ENCODE assay signal across 8 mouse cellular contexts in the genomic region with DNA sequence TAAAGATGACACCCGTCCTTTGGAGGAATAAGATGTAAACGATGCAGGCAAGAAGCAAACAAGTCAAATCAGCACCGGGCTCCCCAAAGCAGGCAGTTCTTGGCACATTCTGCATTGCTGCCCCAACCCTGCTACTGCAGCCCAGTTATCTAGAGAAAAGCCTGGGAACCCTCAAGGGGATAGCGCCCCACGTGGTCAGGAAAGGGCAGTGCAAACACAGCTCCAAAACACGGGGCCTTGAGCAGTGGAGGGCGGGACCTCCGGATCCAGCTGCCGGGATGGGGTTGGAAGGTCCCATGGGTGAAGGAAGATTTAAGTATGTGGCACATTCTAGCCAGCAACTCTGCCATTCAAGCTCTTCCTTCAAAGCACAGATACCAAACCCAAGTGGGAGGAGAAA.
DNase-seq lines count a peak whose midpoint lies in the region; ATAC-seq and TF ChIP-seq lines count a peak whose summit lies in the region.

No protein-coding gene starts in this region.

- no peaks in the 10 kb centered on the region for H3K79me2 ChIP-seq in C2C12 (ENCODE audit: control insufficient read depth, insufficient read depth)
- H3K79me2 ChIP-seq in MEL (ENCODE audit: control insufficient read depth, insufficient read depth, low read length, poor library complexity), result no peaks in the 10 kb centered on the region

- TF ChIP-seq RAD21 in MEL (IDR thresholded peaks at IDR 0.05; ENCODE audit: low read depth, low read length), result peak; percentile 22

- TF ChIP-seq POLR2A in MEL (IDR thresholded peaks at IDR 0.05; ENCODE audit: control insufficient read depth in 1 of 2, insufficient read depth in 1 of 2, low read depth in 1 of 2, low read length in 2 of 2, poor library complexity in 1 of 2), result no peak

- no peaks in the 10 kb centered on the region for H3K4me1 ChIP-seq in kidney, embryonic 16.5 days (ENCODE audit: insufficient read depth, low read length)
- H3K4me1 ChIP-seq in MEL (ENCODE audit: control insufficient read depth in 1 of 2, insufficient read depth in 2 of 2, low read length in 2 of 2), result no peaks in the 10 kb centered on the region
- no peaks in the 10 kb centered on the region for H3K4me1 ChIP-seq in liver, postnatal 0 days (ENCODE audit: insufficient read depth)

- H3K4me2 ChIP-seq in kidney, embryonic 16.5 days (replicated peaks; ENCODE audit: low read depth, low read length), result no peak overlapping the region
- H3K4me2 ChIP-seq in liver, postnatal 0 days (ENCODE audit: low read depth, low read length), result no peak overlapping the region

- H3K36me3 ChIP-seq in kidney, embryonic 16.5 days (ENCODE audit: insufficient read depth, low read length), result no peaks in the 10 kb centered on the region
- H3K36me3 ChIP-seq in C2C12 (ENCODE audit: control insufficient read depth, insufficient read depth) (no peaks in the 10 kb centered on the region), MEL (ENCODE audit: control insufficient read depth in 1 of 2, insufficient read depth in 2 of 2, low read length in 2 of 2) (no peaks in the 10 kb centered on the region)
- H3K36me3 ChIP-seq in liver, postnatal 0 days (replicated peaks; ENCODE audit: insufficient read depth, low read length), result no peaks in the 10 kb centered on the region

- no peak overlapping the region for H3ac ChIP-seq in C2C12 (ENCODE audit: control insufficient read depth, insufficient read length, low read depth)

- no peak overlapping the region for H3K9ac ChIP-seq in kidney, embryonic 16.5 days (replicated peaks; ENCODE audit: low read length)
- H3K9ac ChIP-seq in MEL (ENCODE audit: control insufficient read depth, low read depth, low read length, poor library complexity, severe bottlenecking), result no peak overlapping the region
- H3K9ac ChIP-seq in liver, postnatal 0 days (replicated peaks), result no peak overlapping the region

- H3K27me3 ChIP-seq in kidney, embryonic 16.5 days (ENCODE audit: insufficient read depth, low read length), result no peaks in the 10 kb centered on the region
- H3K27me3 ChIP-seq in C2C12 (ENCODE audit: control insufficient read depth, insufficient read depth, insufficient read length) (peaks cover 21% of the 10 kb centered on the region), MEL (ENCODE audit: control insufficient read depth in 1 of 2, insufficient read depth in 2 of 2, low read length in 2 of 2) (no peaks in the 10 kb centered on the region; a peak in 1 of 4 replicates)
- no peaks in the 10 kb centered on the region for H3K27me3 ChIP-seq in liver, postnatal 0 days (ENCODE audit: insufficient read depth, low read length)

- no peaks in the 10 kb centered on the region for H3K9me3 ChIP-seq in kidney, embryonic 16.5 days (ENCODE audit: low read length)
- H3K9me3 ChIP-seq in MEL (replicated peaks; ENCODE audit: insufficient read depth, low read length), result no peaks in the 10 kb centered on the region
- no peaks in the 10 kb centered on the region for H3K9me3 ChIP-seq in liver, postnatal 0 days (ENCODE audit: low read length)

- H3K27ac ChIP-seq in kidney, embryonic 16.5 days (ENCODE audit: low read length), result no peak overlapping the region
- no peak overlapping the region for H3K27ac ChIP-seq in MEL (ENCODE audit: control insufficient read depth, low read depth, low read length)
- H3K27ac ChIP-seq in liver, postnatal 0 days (ENCODE audit: low read depth), result no peak overlapping the region

- no peak overlapping the region for H3K4me3 ChIP-seq in kidney, embryonic 16.5 days (ENCODE audit: low read length)
- H3K4me3 ChIP-seq in C2C12 (ENCODE audit: insufficient read depth, poor library complexity, severe bottlenecking), result no peak overlapping the region
- H3K4me3 ChIP-seq in MEL (ENCODE audit: control insufficient read depth in 1 of 2, insufficient read depth in 1 of 2, low read depth in 2 of 2, low read length in 2 of 2), result no peak overlapping the region
- H3K4me3 ChIP-seq in liver, postnatal 0 days (ENCODE audit: low read depth, low read length), result no peak overlapping the region

- peak; percentile 25 for DNase-seq in kidney, adult 18-20 months
- DNase-seq in MEL (ENCODE audit: low read depth, low spot score), result peak; percentile 31
- DNase-seq in forelimb bud, embryonic 11.5 days (ENCODE audit: low read depth, low spot score), result peak; percentile 24
- DNase-seq in liver, postnatal 0 days, result peak; percentile 57
- peak; percentile 44 for DNase-seq in thymus, postnatal 25 days
- no peak for DNase-seq in urinary bladder, postnatal 36 days (ENCODE audit: low spot score in 2 of 2)

- ATAC-seq in kidney, embryonic 16.5 days (ENCODE audit: low FRiP score, low TSS enrichment), result no peak
- no peak for ATAC-seq in liver, postnatal 0 days

- no peaks in the 10 kb centered on the region for H3K79me3 ChIP-seq in C2C12 (ENCODE audit: low read depth)

- TF ChIP-seq EP300 in MEL (IDR thresholded peaks at IDR 0.05; ENCODE audit: low read depth in 1 of 2, low read length in 2 of 2), result no peak
- no peak for TF ChIP-seq EP300 in liver, postnatal 0 days (IDR thresholded peaks at IDR 0.05; ENCODE audit: low read depth)

- 40% methylated on average over 9 of the region's 9 CpGs for WGBS in kidney, embryonic 16.5 days
- WGBS in liver, postnatal 0 days (ENCODE audit: insufficient replicate concordance), result 43% methylated on average over 9 of the region's 9 CpGs

- TF ChIP-seq CTCF in C2C12 (IDR thresholded peaks at IDR 0.05; ENCODE audit: control insufficient read depth, insufficient read depth, insufficient read length), result peak; percentile 11
- TF ChIP-seq CTCF in MEL (IDR thresholded peaks at IDR 0.05 in 2 of 3, conservative IDR thresholded peaks at IDR 0.05 in 1 of 3; ENCODE audit: control insufficient read depth in 1 of 3, insufficient read depth in 1 of 3, low read depth in 2 of 3, low read length in 3 of 3, poor library complexity in 1 of 3, severe bottlenecking in 1 of 3), result peak; percentile 61 to 71 (median 64)
- peak; percentile 73 for TF ChIP-seq CTCF in liver, postnatal 0 days (IDR thresholded peaks at IDR 0.05; ENCODE audit: low read depth)

TF ChIP-seq in C2C12, 6 proteins besides CTCF, POLR2A, EP300 and RAD21:
- TF ChIP-seq MAX (IDR thresholded peaks at IDR 0.05), result no peak

TF ChIP-seq in MEL, 35 proteins besides CTCF, POLR2A, EP300 and RAD21:
- TF ChIP-seq NRF1 (IDR thresholded peaks at IDR 0.05; ENCODE audit: insufficient read depth, low read depth, low read length, poor library complexity, severe bottlenecking) (no peak), USF1 (IDR thresholded peaks at IDR 0.05; ENCODE audit: low read depth, low read length) (peak; percentile 46; the same call in 1 of the 2 replicates), SMC3 (IDR thresholded peaks at IDR 0.05; ENCODE audit: low read depth, low read length) (peak; percentile 18; the same call in 1 of the 2 replicates), KAT2A (conservative IDR thresholded peaks at IDR 0.05; ENCODE audit: low read depth, low read length) (no peak)
TF ChIP-seq in MEL: peak in this region for 2.

Comparison
In these comparisons a context has a peak if more than half of its experiments do, and no peak if none do; other contexts are left out.
1. DNase-seq: peak in kidney, adult 18-20 months (single experiment), MEL (single experiment), forelimb bud, embryonic 11.5 days (single experiment), liver, postnatal 0 days (single experiment) and thymus, postnatal 25 days (single experiment); none in urinary bladder, postnatal 36 days (0 of 2).
2. CTCF ChIP-seq: peak in every context shown above with its lines; median percentile 73 in liver, postnatal 0 days; 64 in MEL; 11 in C2C12.